Mouse (Mus musculus): ENCODE measurements around the gene Ndufb8. TPM values are rescaled to one million over a fixed set of nuclear protein-coding genes. Genes with fewer than 3 reads are reported as not detected.

The Ndufb8 gene
- total RNA-seq (2023), result 100 to 1,000 TPM; 174 to 183 TPM

DNA sequence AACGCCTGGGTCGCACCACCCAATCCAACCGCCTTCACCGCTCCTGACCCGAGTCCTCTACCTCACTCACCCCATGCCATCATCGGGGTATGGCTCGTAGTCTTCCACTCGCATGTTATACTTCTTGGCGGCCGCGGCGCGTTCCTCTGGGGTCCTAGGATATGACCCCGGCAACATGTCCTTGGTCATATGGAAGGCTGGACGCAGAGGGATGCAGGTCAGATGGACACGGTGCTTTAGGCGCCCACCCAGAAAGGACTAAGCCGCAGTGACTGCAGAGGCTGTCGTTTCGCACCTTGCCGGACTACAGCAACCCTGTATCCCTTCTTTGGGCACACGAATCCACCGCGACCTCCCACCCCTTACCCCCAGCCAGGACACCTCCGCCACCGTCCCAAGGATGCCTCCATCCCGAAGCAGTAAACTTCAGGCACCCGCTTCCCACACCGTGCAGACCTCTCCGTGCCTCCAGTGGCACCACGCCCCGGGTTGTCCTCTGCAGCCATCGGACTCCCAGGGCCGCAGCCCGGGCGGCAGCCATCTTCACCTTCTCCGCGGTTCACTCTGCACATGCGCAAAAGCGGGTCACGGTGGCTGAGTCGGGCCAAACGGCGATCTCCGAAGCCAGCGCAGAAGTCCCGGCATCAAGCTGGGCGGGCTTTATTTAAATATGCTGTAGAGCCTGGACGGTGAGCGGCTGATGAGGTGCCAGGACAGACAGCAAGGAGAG, at the start of gene Ndufb8:
Gene Ndufb8, minus strand, starts transcription at position 580 of the 730 bp plus-strand sequence.

DNA sequence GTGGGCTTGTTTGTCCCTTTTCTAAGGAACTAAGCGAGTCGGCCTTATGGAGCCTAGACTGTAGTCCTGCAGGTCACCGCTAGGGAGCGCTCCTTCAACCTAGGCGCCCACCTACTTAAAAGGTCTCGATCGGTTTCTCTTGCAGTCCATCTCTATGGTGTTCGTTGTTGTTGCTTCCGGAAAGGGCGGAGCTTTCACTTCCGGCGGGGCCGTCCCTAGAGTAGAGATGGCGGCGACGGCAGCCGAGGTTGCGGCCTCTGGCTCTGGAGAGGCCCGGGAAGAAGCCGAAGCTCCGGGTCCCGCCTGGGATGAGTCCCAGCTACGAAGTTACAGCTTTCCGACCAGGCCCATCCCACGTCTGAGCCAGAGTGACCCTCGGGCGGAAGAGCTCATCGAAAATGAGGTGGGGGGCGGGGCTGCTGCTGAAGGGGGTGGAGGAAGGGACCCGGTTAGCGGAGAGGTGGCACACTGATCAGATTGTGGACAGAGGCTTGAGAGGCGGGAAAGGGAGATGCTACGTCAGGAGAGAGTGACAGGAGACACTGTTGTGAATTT, 7.5 kb upstream of the Ndufb8 start, which contains the start of gene Hif1an:
Gene Hif1an, plus strand, starts transcription at position 199 of the 555 bp plus-strand sequence.

GRCm38 (mm10) chr19:44552731-44553130, 2.5 kb downstream of the Ndufb8 start, which contains the start of gene Gm20538:
Gm20538 (minus strand) TSS chr19:44552831.

GRCm38 (mm10) chr19:44545321-44546041, 9.8 kb downstream of the Ndufb8 start, which contains the start of gene Sec31b:
Sec31b (minus strand) TSS chr19:44545864.

Other genes with a start within 250 kb of the Ndufb8 start
- gene Scd4, start 222.3 kb downstream of the Ndufb8 start, total RNA-seq (2023), result under 1 TPM; 0.24 to 0.34 TPM
- 1 to 10 TPM; 7.1 to 9.0 TPM for gene Scd1, start 147.6 kb downstream of the Ndufb8 start, total RNA-seq (2023)
- gene Wnt8b, start 62.0 kb downstream of the Ndufb8 start, total RNA-seq (2023), result not detected
- gene Sec31b, start 9.6 kb downstream of the Ndufb8 start, total RNA-seq (2023), result 1 to 10 TPM; 1.7 to 3.0 TPM
- not detected for gene Gm20538, start 2.6 kb downstream of the Ndufb8 start, total RNA-seq (2023)
- gene Hif1an, start 7.4 kb upstream of the Ndufb8 start, total RNA-seq (2023), result 10 to 100 TPM; 22.3 to 25.9 TPM
- gene Pax2, start 200.6 kb upstream of the Ndufb8 start, total RNA-seq (2023), result not detected